Mouse (Mus musculus): ENCODE data around the gene Wnt7b. TPM values are rescaled to one million over a fixed set of nuclear protein-coding genes. Genes with fewer than 3 reads are reported as not detected.

Wnt7b gene
- polyA plus RNA-seq, 1 experiment from 2014 or later, result 130 TPM

DNA sequence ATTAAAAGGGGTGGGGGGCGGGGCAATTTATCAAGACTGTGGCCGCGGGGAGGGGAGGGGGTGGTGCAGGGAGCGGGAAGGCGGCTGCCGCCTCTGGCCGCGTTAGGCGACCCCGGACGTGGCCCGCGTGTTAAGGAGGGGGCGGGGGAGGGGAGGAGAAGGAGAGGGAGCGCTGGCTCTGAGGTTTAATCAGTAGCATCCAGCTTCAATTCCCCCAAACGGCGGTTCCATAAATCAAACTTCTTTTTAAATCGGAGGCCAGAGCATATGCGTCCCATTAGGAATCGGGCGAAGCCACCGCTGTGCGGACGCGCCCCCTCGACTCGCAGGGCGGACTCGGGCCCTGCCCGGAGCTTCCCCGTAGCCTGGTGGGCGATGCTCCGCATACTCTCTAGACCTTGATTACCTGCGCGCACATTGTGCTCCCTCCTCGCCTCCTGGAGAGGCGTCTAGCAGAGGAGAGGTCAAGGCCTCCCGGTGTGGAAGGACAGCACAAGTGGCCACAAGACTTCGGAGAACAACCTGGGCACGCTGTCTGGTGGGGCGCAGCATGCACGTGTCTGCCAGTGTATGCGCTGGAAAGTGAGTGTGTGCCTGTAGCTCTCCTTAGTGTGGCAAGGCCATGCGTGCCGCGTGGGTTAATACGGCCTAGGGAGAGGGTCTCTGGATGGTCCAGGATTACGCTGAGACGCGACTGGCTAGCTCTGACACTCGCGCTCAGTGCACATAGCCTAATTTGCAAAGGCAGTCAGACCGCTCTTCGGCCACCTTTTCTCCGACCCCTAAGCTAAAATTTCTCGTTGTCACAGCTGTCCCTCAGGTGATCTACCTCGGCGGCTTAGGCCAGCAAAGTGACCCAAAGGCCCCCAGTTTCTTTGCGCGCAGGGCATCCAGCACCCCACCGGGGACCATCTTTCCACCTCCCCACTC is 5.5 kb downstream of the Wnt7b start:
- H3K27ac ChIP-seq, result peak overlapping the region; percentile 89
- peak overlapping the region; percentile 96 for H3K4me2 ChIP-seq
- H3K9me3 ChIP-seq, result no peaks in the 10 kb centered on the region
- H3K27me3 ChIP-seq, result peaks cover 82% of the 10 kb centered on the region
- peaks cover 93% of the 10 kb centered on the region for H3K4me1 ChIP-seq
- ATAC-seq (ENCODE audit: low FRiP score), result no peak
- peak overlapping the region; percentile 88 for H3K9ac ChIP-seq
- WGBS, result under 1% methylated on average over 58 of the region's 61 CpGs
- peaks cover 11% of the 10 kb centered on the region; the same call in 1 of the 2 replicates for H3K36me3 ChIP-seq (replicated peaks)
- H3K4me3 ChIP-seq (replicated peaks), result peak overlapping the region; percentile 86

DNA sequence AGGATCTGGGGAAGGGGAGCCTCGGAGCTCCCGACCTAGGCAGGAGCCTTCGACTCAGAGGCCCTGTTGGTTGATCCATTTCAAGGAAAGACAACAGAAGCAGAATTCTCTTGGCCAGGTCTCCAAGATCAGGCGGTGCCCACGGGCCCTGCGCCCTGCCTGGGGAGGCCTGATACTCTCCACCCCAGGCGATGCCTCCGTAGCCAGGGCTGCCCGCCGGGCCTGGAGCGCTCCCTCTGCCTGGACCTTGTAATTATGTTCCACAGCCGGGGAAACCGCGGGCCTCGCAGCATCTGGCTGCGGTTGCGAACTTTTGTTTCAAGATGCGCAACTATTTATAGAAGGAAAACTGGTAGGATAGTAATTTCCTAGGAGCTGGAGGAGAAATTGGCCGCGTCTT is 6.2 kb downstream of the Wnt7b start:
- Histone ChIP-seq H3K36me3 (replicated peaks) (peaks cover 11% of the 10 kb centered on the region; the same call in 1 of the 2 replicates), H3K27ac (peak overlapping the region; percentile 89), H3K9me3 (no peaks in the 10 kb centered on the region), H3K27me3 (peaks cover 75% of the 10 kb centered on the region), H3K9ac (peak overlapping the region; percentile 88), H3K4me3 (replicated peaks) (peak overlapping the region; percentile 86), H3K4me1 (peaks cover 91% of the 10 kb centered on the region), H3K4me2 (peak overlapping the region; percentile 96)
- no peak for ATAC-seq (ENCODE audit: low FRiP score)
- under 1% methylated on average over 20 of the region's 20 CpGs for WGBS

DNA sequence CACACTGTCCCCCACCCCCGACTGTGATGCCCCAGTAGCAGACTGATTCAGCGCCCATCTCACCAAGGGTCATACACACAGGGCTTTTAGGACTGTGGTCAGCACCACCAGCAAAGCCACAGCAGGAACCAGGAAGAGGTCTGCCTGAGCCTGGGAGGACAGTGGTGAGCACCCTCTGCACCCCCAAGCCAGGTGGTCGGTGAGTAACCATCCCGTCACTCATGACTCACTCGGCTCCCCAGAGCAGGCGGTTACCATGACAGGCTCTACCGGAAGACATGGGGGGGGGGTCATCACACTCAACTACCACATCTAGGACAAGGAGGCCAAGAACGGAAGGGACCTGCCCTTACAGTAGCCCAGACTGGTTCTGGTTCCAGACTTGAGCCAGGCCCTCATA is 7.7 kb downstream of the Wnt7b start:
- peaks cover 89% of the 10 kb centered on the region for H3K4me1 ChIP-seq
- 0 out of 2 replicates have a peak overlapping the region, but pooled peaks have one; percentile 4 for H3K4me3 ChIP-seq (replicated peaks)
- no peak overlapping the region for H3K27ac ChIP-seq
- H3K9ac ChIP-seq, result no peak overlapping the region
- H3K27me3 ChIP-seq, result peaks cover 60% of the 10 kb centered on the region
- WGBS, result 72% methylated on average over 8 of the region's 8 CpGs
- ATAC-seq (ENCODE audit: low FRiP score), result no peak
- H3K9me3 ChIP-seq, result no peaks in the 10 kb centered on the region
- H3K4me2 ChIP-seq, result peak overlapping the region; percentile 96
- H3K36me3 ChIP-seq (replicated peaks), result peaks cover 11% of the 10 kb centered on the region; the same call in 1 of the 2 replicates

GRCm38 (mm10) chr15:85574086-85574485 is 8.2 kb downstream of the Wnt7b start:
- peaks cover 55% of the 10 kb centered on the region for H3K27me3 ChIP-seq
- H3K4me3 ChIP-seq (replicated peaks), result no peak overlapping the region
- peaks cover 11% of the 10 kb centered on the region; the same call in 1 of the 2 replicates for H3K36me3 ChIP-seq (replicated peaks)
- H3K27ac ChIP-seq, result peak overlapping the region; percentile 54; the same call in 1 of the 2 replicates
- 0 out of 2 replicates have a peak overlapping the region, but pooled peaks have one; percentile 21 for H3K9ac ChIP-seq
- peak overlapping the region; percentile 96; the same call in 1 of the 2 replicates for H3K4me2 ChIP-seq
- WGBS, result 54% methylated on average over 5 of the region's 5 CpGs
- no peak for ATAC-seq (ENCODE audit: low FRiP score)
- no peaks in the 10 kb centered on the region for H3K9me3 ChIP-seq
- peaks cover 89% of the 10 kb centered on the region for H3K4me1 ChIP-seq

DNA sequence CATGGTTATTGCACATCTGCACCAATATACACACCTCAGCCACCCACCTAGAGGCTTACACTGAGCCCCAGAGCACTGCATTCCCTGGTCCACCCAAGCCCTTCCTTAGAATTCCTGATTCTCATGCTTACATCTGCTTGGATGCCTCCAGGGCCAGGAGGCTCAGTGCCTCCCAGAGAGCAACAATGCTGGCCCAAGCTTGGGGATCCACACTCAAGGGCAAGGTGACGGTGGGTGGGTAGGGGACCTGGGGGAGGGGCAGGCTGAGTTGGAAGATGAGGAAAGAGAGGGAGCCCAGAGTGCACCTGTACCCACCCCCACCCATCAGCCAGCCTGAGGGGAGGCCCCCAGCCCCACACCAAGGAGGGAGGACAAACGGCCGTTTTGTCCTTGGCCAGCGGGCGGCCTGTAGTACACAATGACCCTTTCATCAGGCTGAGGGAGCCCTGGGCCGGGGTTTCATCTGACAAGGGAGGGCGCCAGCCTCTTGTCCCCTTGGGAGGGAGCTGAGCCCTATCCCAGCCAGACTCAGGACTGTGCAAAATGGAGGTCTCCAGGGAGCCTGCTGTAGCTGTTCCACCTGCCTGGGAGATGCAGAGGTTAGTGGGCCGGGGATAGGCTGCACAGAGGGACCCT is 9.5 kb downstream of the Wnt7b start:
- peaks cover 42% of the 10 kb centered on the region for H3K27me3 ChIP-seq
- peak overlapping the region; percentile 54 for H3K27ac ChIP-seq

GRCm38 (mm10) chr15:85569995-85570734 is 12.1 kb downstream of the Wnt7b start:
- Histone ChIP-seq H3K9me3 (no peaks in the 10 kb centered on the region), H3K27me3 (peaks cover 16% of the 10 kb centered on the region), H3K9ac (no peak overlapping the region; the same call in 1 of the 2 replicates), H3K27ac (peak overlapping the region; percentile 63), H3K4me2 (no peak overlapping the region; the same call in 1 of the 2 replicates), H3K36me3 (replicated peaks) (peaks cover 11% of the 10 kb centered on the region; the same call in 1 of the 2 replicates), H3K4me1 (peaks cover 84% of the 10 kb centered on the region), H3K4me3 (replicated peaks) (no peak overlapping the region)
- no peak for ATAC-seq (ENCODE audit: low FRiP score)
- 72% methylated on average over 8 of the region's 8 CpGs for WGBS

More for the DNA sequence above, 9.5 kb downstream of the Wnt7b start:
- Histone ChIP-seq H3K36me3 (replicated peaks) (peaks cover 11% of the 10 kb centered on the region; the same call in 1 of the 2 replicates), H3K9me3 (no peaks in the 10 kb centered on the region), H3K4me1 (peaks cover 91% of the 10 kb centered on the region), H3K4me2 (peak overlapping the region; percentile 25; the same call in 1 of the 2 replicates), H3K4me3 (replicated peaks) (no peak overlapping the region), H3K9ac (no peak overlapping the region)
- WGBS, result 14% methylated on average over 8 of the region's 8 CpGs
- 0 out of 2 replicates have a peak, but pooled peaks have one; percentile 18 for ATAC-seq (ENCODE audit: low FRiP score)

- Histone ChIP-seq H3K27me3 (peaks cover 7% of the 10 kb centered on the region), H3K9ac (no peak overlapping the region), H3K4me1 (peaks cover 84% of the 10 kb centered on the region), H3K36me3 (replicated peaks) (peaks cover 11% of the 10 kb centered on the region; the same call in 1 of the 2 replicates), H3K27ac (peak overlapping the region; percentile 63), H3K4me3 (replicated peaks) (no peak overlapping the region), H3K9me3 (no peaks in the 10 kb centered on the region), H3K4me2 (0 out of 2 replicates have a peak overlapping the region, but pooled peaks have one; percentile 1)
- no peak for ATAC-seq (ENCODE audit: low FRiP score)
- 63% methylated on average over 2 of the region's 2 CpGs for WGBS
Measured at GRCm38 (mm10) chr15:85569167-85569797, 13.0 kb downstream of the Wnt7b start.

DNA sequence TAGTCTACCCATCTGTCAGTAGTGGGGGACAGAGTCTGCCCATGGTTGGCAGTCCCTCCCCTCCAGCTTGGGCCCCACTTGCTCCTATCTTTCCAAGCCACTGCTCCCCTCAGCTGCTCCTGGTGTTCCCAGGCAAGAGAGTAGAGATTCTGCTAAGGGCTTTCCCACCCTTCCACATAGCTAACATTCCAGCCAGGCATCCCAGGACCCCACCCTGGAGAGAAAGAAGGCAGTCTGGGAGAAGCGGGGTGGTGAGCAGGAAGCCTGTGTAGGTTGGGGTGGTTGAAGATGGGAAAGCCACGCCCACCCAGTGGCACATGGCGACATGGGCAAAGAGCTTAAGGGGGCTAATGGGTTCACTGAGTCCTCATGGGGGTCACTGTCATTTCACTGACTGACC is 13.9 kb downstream of the Wnt7b start:
- H3K4me1 ChIP-seq, result peaks cover 77% of the 10 kb centered on the region
- H3K36me3 ChIP-seq (replicated peaks), result peaks cover 13% of the 10 kb centered on the region; the same call in 1 of the 2 replicates
- H3K4me3 ChIP-seq (replicated peaks), result no peak overlapping the region
- H3K27me3 ChIP-seq, result no peaks in the 10 kb centered on the region
- H3K9ac ChIP-seq, result no peak overlapping the region
- WGBS, result 81% methylated on average over 3 of the region's 3 CpGs
- H3K4me2 ChIP-seq, result no peak overlapping the region
- H3K27ac ChIP-seq, result peak overlapping the region; percentile 31; the same call in 1 of the 2 replicates
- no peaks in the 10 kb centered on the region for H3K9me3 ChIP-seq
- ATAC-seq (ENCODE audit: low FRiP score), result no peak

GRCm38 (mm10) chr15:85564966-85565365 is 17.3 kb downstream of the Wnt7b start:
- Histone ChIP-seq H3K4me3 (replicated peaks) (no peak overlapping the region), H3K36me3 (replicated peaks) (0 out of 2 replicates have a peak, but pooled peaks cover 4% of the 10 kb centered on the region), H3K9me3 (no peaks in the 10 kb centered on the region), H3K27me3 (no peaks in the 10 kb centered on the region), H3K4me1 (peaks cover 52% of the 10 kb centered on the region), H3K4me2 (no peak overlapping the region), H3K9ac (no peak overlapping the region), H3K27ac (no peak overlapping the region)
- 81% methylated on average over 5 of the region's 5 CpGs for WGBS
- no peak for ATAC-seq (ENCODE audit: low FRiP score)

DNA sequence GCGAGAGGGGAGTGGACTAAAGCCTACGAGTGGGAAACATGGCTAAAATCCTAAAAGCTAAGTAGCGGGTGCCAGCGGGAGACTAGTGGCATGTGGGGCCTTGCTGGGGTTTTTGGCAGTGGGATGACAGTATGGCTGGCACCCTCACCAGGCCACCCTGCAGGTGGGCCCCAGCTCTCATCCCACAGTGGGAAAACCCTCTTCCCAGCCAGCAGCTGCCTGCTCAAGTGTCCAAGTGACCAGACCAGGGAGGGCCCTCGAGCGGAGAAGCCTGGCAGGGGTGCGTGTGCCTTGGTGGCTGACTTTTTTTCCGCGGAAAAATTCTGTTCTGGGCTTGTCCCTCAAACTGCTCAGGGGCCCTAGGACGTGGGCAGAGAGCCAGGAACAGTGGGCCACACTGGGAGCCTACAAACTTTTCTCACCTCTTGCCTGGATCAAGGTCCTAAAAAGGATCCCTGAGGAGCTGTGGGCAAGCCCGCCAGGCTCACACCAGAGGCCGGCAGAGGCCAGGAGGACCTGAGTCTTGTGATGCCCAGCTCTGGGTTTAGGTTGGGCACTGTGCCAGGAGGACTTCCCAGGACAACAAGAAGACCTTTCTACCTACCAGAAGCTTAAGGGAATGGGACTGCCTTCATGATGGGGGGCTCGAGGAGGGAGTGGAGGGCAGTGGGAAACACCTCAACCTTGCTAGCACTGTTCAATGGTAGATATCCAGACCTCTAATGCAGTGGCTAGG is 18.1 kb downstream of the Wnt7b start:
- Histone ChIP-seq H3K27me3 (no peaks in the 10 kb centered on the region), H3K36me3 (replicated peaks) (0 out of 2 replicates have a peak, but pooled peaks cover 4% of the 10 kb centered on the region), H3K4me2 (no peak overlapping the region), H3K9ac (no peak overlapping the region), H3K4me3 (replicated peaks) (no peak overlapping the region), H3K4me1 (peaks cover 45% of the 10 kb centered on the region), H3K27ac (no peak overlapping the region), H3K9me3 (no peaks in the 10 kb centered on the region)
- no peak for ATAC-seq (ENCODE audit: low FRiP score)
- 90% methylated on average over 13 of the region's 13 CpGs for WGBS

- Histone ChIP-seq H3K36me3 (replicated peaks) (peaks cover 22% of the 10 kb centered on the region; the same call in 1 of the 2 replicates), H3K4me1 (peaks cover 22% of the 10 kb centered on the region), H3K9ac (no peak overlapping the region), H3K4me3 (replicated peaks) (no peak overlapping the region), H3K27me3 (no peaks in the 10 kb centered on the region), H3K9me3 (no peaks in the 10 kb centered on the region), H3K4me2 (no peak overlapping the region), H3K27ac (no peak overlapping the region)
- no peak for ATAC-seq (ENCODE audit: low FRiP score)
- WGBS, result 78% methylated on average over 12 of the region's 12 CpGs
Measured at GRCm38 (mm10) chr15:85561953-85562352, 20.3 kb downstream of the Wnt7b start.

Measured in forebrain, embryonic 12.5 days (tissue).